Mouse (Mus musculus): ENCODE results near the gene Cenpm. TPM values are rescaled to one million over a fixed set of nuclear protein-coding genes. Genes with fewer than 3 reads are reported as not detected.

Gene Cenpm
- polyA plus RNA-seq, 1 experiment from 2014 or later = 51.0 TPM

GRCm38 (mm10) chr15:82243311-82243710 is 1.2 kb downstream of the Cenpm start:
- Histone ChIP-seq H3K4me2 (peak overlapping the region; percentile 98), H3K4me3 (replicated peaks) (peak overlapping the region; percentile 76), H3K9me3 (no peaks in the 10 kb centered on the region), H3K9ac (peak overlapping the region; percentile 43; the same call in 1 of the 2 replicates), H3K4me1 (peaks cover 9% of the 10 kb centered on the region), H3K27ac (no peak overlapping the region), H3K27me3 (replicated peaks) (no peaks in the 10 kb centered on the region), H3K36me3 (no peaks in the 10 kb centered on the region)
- WGBS = 67% methylated on average over 3 of the region's 3 CpGs
- ATAC-seq (ENCODE audit: insufficient read depth, low FRiP score, low read depth) = no peak

- Histone ChIP-seq H3K9me3 (no peaks in the 10 kb centered on the region), H3K9ac (no peak overlapping the region), H3K27ac (no peak overlapping the region), H3K36me3 (no peaks in the 10 kb centered on the region), H3K4me2 (no peak overlapping the region), H3K4me3 (replicated peaks) (no peak overlapping the region), H3K27me3 (replicated peaks) (no peaks in the 10 kb centered on the region), H3K4me1 (no peaks in the 10 kb centered on the region)
- ATAC-seq (ENCODE audit: insufficient read depth, low FRiP score, low read depth) = peak; percentile 65; the same call in 1 of the 2 replicates
- WGBS = 16% methylated on average over 5 of the region's 5 CpGs
Measured at GRCm38 (mm10) chr15:82236565-82236964, 8.0 kb downstream of the Cenpm start.

GRCm38 (mm10) chr15:82235661-82236060 is 8.9 kb downstream of the Cenpm start:
- ATAC-seq (ENCODE audit: insufficient read depth, low FRiP score, low read depth) = no peak
- no peak overlapping the region for H3K4me3 ChIP-seq (replicated peaks)
- no peaks in the 10 kb centered on the region for H3K4me1 ChIP-seq
- H3K9me3 ChIP-seq = no peaks in the 10 kb centered on the region
- H3K27ac ChIP-seq = no peak overlapping the region
- no peak overlapping the region for H3K4me2 ChIP-seq
- no peaks in the 10 kb centered on the region for H3K36me3 ChIP-seq
- WGBS = 62% methylated on average over 10 of the region's 10 CpGs
- no peaks in the 10 kb centered on the region for H3K27me3 ChIP-seq (replicated peaks)
- no peak overlapping the region for H3K9ac ChIP-seq

GRCm38 (mm10) chr15:82232651-82233050 is 11.9 kb downstream of the Cenpm start:
- H3K27me3 ChIP-seq (replicated peaks) = no peaks in the 10 kb centered on the region
- H3K27ac ChIP-seq = no peak overlapping the region
- ATAC-seq (ENCODE audit: insufficient read depth, low FRiP score, low read depth) = no peak
- no peaks in the 10 kb centered on the region for H3K9me3 ChIP-seq
- no peak overlapping the region for H3K4me2 ChIP-seq
- H3K36me3 ChIP-seq = no peaks in the 10 kb centered on the region
- no peak overlapping the region for H3K4me3 ChIP-seq (replicated peaks)
- H3K9ac ChIP-seq = no peak overlapping the region
- 72% methylated on average over 4 of the region's 4 CpGs for WGBS
- no peaks in the 10 kb centered on the region for H3K4me1 ChIP-seq

- ATAC-seq (ENCODE audit: insufficient read depth, low FRiP score, low read depth) = no peak
- no peaks in the 10 kb centered on the region for H3K9me3 ChIP-seq
- no peaks in the 10 kb centered on the region for H3K36me3 ChIP-seq
- H3K4me2 ChIP-seq = no peak overlapping the region
- no peak overlapping the region for H3K27ac ChIP-seq
- no peak overlapping the region for H3K9ac ChIP-seq
- H3K4me1 ChIP-seq = no peaks in the 10 kb centered on the region
- WGBS = 58% methylated on average over 11 of the region's 11 CpGs
- no peaks in the 10 kb centered on the region for H3K27me3 ChIP-seq (replicated peaks)
- no peak overlapping the region for H3K4me3 ChIP-seq (replicated peaks)
Measured at GRCm38 (mm10) chr15:82231591-82232378, 12.8 kb downstream of the Cenpm start.

- no peak overlapping the region for H3K27ac ChIP-seq
- no peaks in the 10 kb centered on the region for H3K27me3 ChIP-seq (replicated peaks)
- H3K36me3 ChIP-seq = no peaks in the 10 kb centered on the region
- no peaks in the 10 kb centered on the region for H3K9me3 ChIP-seq
- 0 out of 2 replicates have a peak, but pooled peaks have one; percentile 38 for ATAC-seq (ENCODE audit: insufficient read depth, low FRiP score, low read depth)
- H3K4me3 ChIP-seq (replicated peaks) = no peak overlapping the region
- WGBS = 69% methylated on average over 4 of the region's 4 CpGs
- no peak overlapping the region for H3K4me2 ChIP-seq
- no peak overlapping the region for H3K9ac ChIP-seq
- H3K4me1 ChIP-seq = no peaks in the 10 kb centered on the region
Measured at GRCm38 (mm10) chr15:82231100-82231499, 13.4 kb downstream of the Cenpm start.

GRCm38 (mm10) chr15:82230098-82230611 is 14.4 kb downstream of the Cenpm start:
- 68% methylated on average over 6 of the region's 6 CpGs for WGBS
- H3K4me2 ChIP-seq = no peak overlapping the region
- no peaks in the 10 kb centered on the region for H3K9me3 ChIP-seq
- H3K36me3 ChIP-seq = no peaks in the 10 kb centered on the region
- H3K4me1 ChIP-seq = no peaks in the 10 kb centered on the region
- no peak overlapping the region for H3K9ac ChIP-seq
- no peak overlapping the region for H3K4me3 ChIP-seq (replicated peaks)
- H3K27ac ChIP-seq = no peak overlapping the region
- H3K27me3 ChIP-seq (replicated peaks) = peaks cover 4% of the 10 kb centered on the region; the same call in 1 of the 2 replicates
- ATAC-seq (ENCODE audit: insufficient read depth, low FRiP score, low read depth) = peak; percentile 23; the same call in 1 of the 2 replicates

- Histone ChIP-seq H3K27ac (no peak overlapping the region), H3K4me1 (0 out of 2 replicates have a peak, but pooled peaks cover 3% of the 10 kb centered on the region), H3K9ac (no peak overlapping the region), H3K4me3 (replicated peaks) (no peak overlapping the region), H3K36me3 (no peaks in the 10 kb centered on the region), H3K9me3 (no peaks in the 10 kb centered on the region), H3K4me2 (no peak overlapping the region), H3K27me3 (replicated peaks) (peaks cover 8% of the 10 kb centered on the region)
- WGBS = 49% methylated on average over 11 of the region's 11 CpGs
- peak; percentile 81 for ATAC-seq (ENCODE audit: insufficient read depth, low FRiP score, low read depth)
Measured at GRCm38 (mm10) chr15:82229542-82230045, 15.0 kb downstream of the Cenpm start.

GRCm38 (mm10) chr15:82225769-82226168 is 18.8 kb downstream of the Cenpm start:
- Histone ChIP-seq H3K4me3 (replicated peaks) (no peak overlapping the region), H3K27ac (no peak overlapping the region), H3K36me3 (no peaks in the 10 kb centered on the region), H3K27me3 (replicated peaks) (peaks cover 23% of the 10 kb centered on the region), H3K9ac (no peak overlapping the region), H3K4me2 (no peak overlapping the region), H3K4me1 (peaks cover 13% of the 10 kb centered on the region; the same call in 1 of the 2 replicates), H3K9me3 (no peaks in the 10 kb centered on the region)
- no peak for ATAC-seq (ENCODE audit: insufficient read depth, low FRiP score, low read depth)
- WGBS = 83% methylated on average over 5 of the region's 5 CpGs

- Histone ChIP-seq H3K9me3 (no peaks in the 10 kb centered on the region), H3K4me3 (replicated peaks) (peak overlapping the region; percentile 24; the same call in 1 of the 2 replicates), H3K36me3 (no peaks in the 10 kb centered on the region), H3K4me1 (peaks cover 13% of the 10 kb centered on the region; the same call in 1 of the 2 replicates), H3K9ac (no peak overlapping the region), H3K27me3 (replicated peaks) (peaks cover 23% of the 10 kb centered on the region), H3K27ac (no peak overlapping the region), H3K4me2 (peak overlapping the region; percentile 62)
- WGBS = 43% methylated on average over 7 of the region's 7 CpGs
- no peak for ATAC-seq (ENCODE audit: insufficient read depth, low FRiP score, low read depth)
Measured at GRCm38 (mm10) chr15:82224602-82225215, 19.8 kb downstream of the Cenpm start.

- Histone ChIP-seq H3K27ac (no peak within 1 kb of the TSS), H3K4me3 (replicated peaks) (peak within 1 kb of the TSS; percentile 24), H3K9me3 (no peaks in the 10 kb centered on the region), H3K36me3 (no peaks in the 10 kb centered on the region), H3K9ac (no peak within 1 kb of the TSS), H3K27me3 (replicated peaks) (peaks cover 23% of the 10 kb centered on the region), H3K4me1 (peaks cover 13% of the 10 kb centered on the region; the same call in 1 of the 2 replicates), H3K4me2 (peak within 1 kb of the TSS; percentile 62)
- ATAC-seq (ENCODE audit: insufficient read depth, low FRiP score, low read depth) = peak; percentile 44; the same call in 1 of the 2 replicates
- WGBS = 2% methylated on average over 43 of the region's 44 CpGs
Measured at GRCm38 (mm10) chr15:82223657-82224601, 20.6 kb downstream of the Cenpm start, which contains the start of gene Tnfrsf13c. Gene Tnfrsf13c (minus strand): TSS chr15:82224369.

All from stomach, embryonic 15.5 days (tissue).